Mouse (Mus musculus) gastrocnemius, postnatal 36 days (tissue): ENCODE data around the gene Vmn1r80. TPM values are rescaled to one million over a fixed set of nuclear protein-coding genes. Genes with fewer than 3 reads are reported as not detected.
"Not testable (repeated sequence)": the region's sequence is repeated elsewhere in the genome, so short reads cannot be mapped to it uniquely, and the experiment has no call there.

Source experiments
- DNase-seq, 2 experiments: peaks; one replicate each; pipeline ENCODE4 v3.0.0; 2022
- intact Hi-C: fragments of 180-260 bp; cut with DNase I; formaldehyde crosslinking; loops from one replicate; pipeline ENCODE4 v1.15.1; 2025
- long read RNA-seq, 2 experiments: library from polyadenylated mRNA; stranded (forward); transcript quantifications; one replicate each; pipeline ENCODE4 v2.0.0; 2021
- total RNA-seq, 2 experiments: library from RNA; stranded (reverse); gene quantifications; 2 replicates each; pipeline ENCODE4 v1.2.3; 2021

The Vmn1r80 gene
- total RNA-seq: not detected
- long read RNA-seq, experiment 1: 0 reads
- long read RNA-seq, experiment 2: 0 reads

- DNase-seq: no peak
- intact Hi-C loops: no loop called here
Observed at GRCm38 (mm10) chr7:12188986-12189385, at the start of gene Vmn1r80. TSS of gene Vmn1r80 (plus strand) at chr7:12189286.

DNA sequence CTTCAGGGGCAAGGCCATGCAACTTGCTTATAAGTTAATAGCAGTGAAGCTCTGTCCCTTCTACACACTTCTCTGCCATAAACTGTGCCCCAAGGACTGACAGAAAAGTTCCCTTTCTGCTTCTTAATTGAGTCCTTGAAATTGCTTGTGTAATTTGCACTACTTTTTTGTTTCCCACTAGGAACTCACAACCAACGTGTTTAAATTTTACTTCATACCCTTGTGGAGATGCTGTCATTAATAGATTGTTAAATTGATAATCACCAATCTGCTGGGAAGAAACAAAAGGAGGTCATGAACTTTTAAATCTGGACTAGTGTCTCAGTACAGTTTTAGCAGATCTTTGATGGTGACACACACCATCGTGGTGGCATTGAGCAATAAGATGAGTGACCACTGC, 39.1 kb upstream of the Vmn1r80 start, which contains the start of gene Vmn1r78:
Vmn1r78 (plus strand) TSS at position 301 of the 400 bp plus-strand sequence.
- intact Hi-C loops: no loop called here
- no peak for DNase-seq

- DNase-seq, intact Hi-C loops: not testable (repeated sequence)
Observed at GRCm38 (mm10) chr7:12156463-12156862, 32.6 kb upstream of the Vmn1r80 start.

- intact Hi-C loops, DNase-seq: not testable (repeated sequence)
Observed at GRCm38 (mm10) chr7:12170979-12171378, 18.1 kb upstream of the Vmn1r80 start, which contains the start of gene Vmn1r79. TSS of gene Vmn1r79 (plus strand) at chr7:12171279.

- intact Hi-C loops, DNase-seq: not testable (repeated sequence)
Observed at GRCm38 (mm10) chr7:12172926-12173325, 16.2 kb upstream of the Vmn1r80 start.

- no peak for DNase-seq
- intact Hi-C loops: no loop called here
Observed at GRCm38 (mm10) chr7:12204141-12204540, 15.1 kb downstream of the Vmn1r80 start.

Other genes with a start within 250 kb of the Vmn1r80 start
- not detected for gene Vmn1r77, start 152.5 kb upstream of the Vmn1r80 start, total RNA-seq
- gene Vmn1r78, start 39.0 kb upstream of the Vmn1r80 start, total RNA-seq: not detected
- not detected for gene Vmn1r79, start 18.0 kb upstream of the Vmn1r80 start, total RNA-seq
- not detected for gene Vmn1r81, start 79.0 kb downstream of the Vmn1r80 start, total RNA-seq
- gene Vmn1r82, start 111.1 kb downstream of the Vmn1r80 start, total RNA-seq: not detected
- not detected for gene Vmn1r83, start 140.2 kb downstream of the Vmn1r80 start, total RNA-seq
- gene Vmn1r84, start 180.0 kb downstream of the Vmn1r80 start, total RNA-seq: not detected
- 1 to 10 TPM; 1.3 to 1.6 TPM for gene Zfp551, start 233.5 kb downstream of the Vmn1r80 start, total RNA-seq